Mouse (Mus musculus) bone marrow, adult 2 months (tissue): Measurements from ENCODE around the gene Osbp2.

Experiments
- CTCF ChIP-seq: fragments of 200-500 bp; IDR thresholded peaks from 2 replicates; pipeline ENCODE4 v1.5.1; 2011; ENCODE audit warnings: low read length, control low read depth; ENCODE audit not compliant: control insufficient read depth, insufficient read depth
- POLR2A ChIP-seq: fragments of 200-500 bp; IDR thresholded peaks from 2 replicates; pipeline ENCODE4 v1.6.1; 2011; ENCODE audit warnings: low read depth, mild to moderate bottlenecking, control low read depth, low read length, borderline replicate concordance; ENCODE audit not compliant: control insufficient read depth

DNA sequence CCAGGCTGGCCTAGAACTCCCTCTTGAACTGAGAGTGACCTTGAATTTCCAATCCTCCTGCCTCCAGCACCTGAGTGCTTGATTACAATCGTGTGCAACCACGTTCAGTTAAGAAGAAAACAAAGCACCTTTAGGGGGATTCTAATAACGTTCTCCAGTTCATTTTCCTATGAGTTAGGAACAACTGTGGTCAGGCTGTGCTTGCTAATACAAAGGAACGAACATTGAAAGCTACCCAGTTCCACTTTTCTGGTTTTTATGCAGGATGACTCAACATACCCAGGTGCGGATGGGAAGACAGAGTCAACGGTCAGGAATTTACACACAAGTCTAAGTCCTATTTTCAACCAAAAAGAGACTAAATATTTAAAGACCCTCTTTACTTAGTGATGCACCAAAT is 30.3 kb upstream of the Osbp2 start:
- TF ChIP-seq CTCF (no peak), POLR2A (no peak)
